Mouse (Mus musculus) liver, embryonic 12.5 days (tissue): ENCODE measurements at regions not wholly inside any gene's neighbourhood (a gene's known extent, or its start where the extent isn't known, plus 50 kb on each side); places are given as distances from the start of the nearest gene placed in this dataset. TPM values are rescaled to one million over a fixed set of nuclear protein-coding genes. Genes with fewer than 3 reads are reported as not detected.

Experiments
- ATAC-seq: fragments of 200-750 bp; cut with Nextera tagmentation; 2 replicates; pipeline ENCODE4 v1.8.0; 2017; ENCODE audit warnings: moderate number of reproducible peaks, mild to moderate bottlenecking, moderate library complexity
- H3K27ac ChIP-seq: fragments of 300-500 bp; sonication (generic); 2 replicates; pipeline ENCODE4 v1.5.1; 2016; ENCODE audit warnings: mild to moderate bottlenecking
- H3K27me3 ChIP-seq: fragments of 300-500 bp; sonication (generic); replicated peaks from 2 replicates; pipeline ENCODE4 v1.6.1; 2016; ENCODE audit warnings: mild to moderate bottlenecking, moderate library complexity
- H3K36me3 ChIP-seq: fragments of 300-500 bp; sonication (generic); 2 replicates; pipeline ENCODE4 v1.6.1; 2016; ENCODE audit warnings: mild to moderate bottlenecking, moderate library complexity
- H3K4me1 ChIP-seq: fragments of 300-500 bp; sonication (generic); 2 replicates; pipeline ENCODE4 v1.6.1; 2016
- H3K4me2 ChIP-seq: fragments of 300-500 bp; sonication (generic); 2 replicates; pipeline ENCODE4 v1.6.1; 2016; ENCODE audit warnings: mild to moderate bottlenecking, moderate library complexity
- H3K4me3 ChIP-seq: fragments of 300-500 bp; sonication (generic); 2 replicates; pipeline ENCODE4 v1.5.1; 2016; ENCODE audit warnings: mild to moderate bottlenecking, moderate library complexity
- H3K9ac ChIP-seq: fragments of 300-500 bp; sonication (generic); 2 replicates; pipeline ENCODE4 v1.6.1; 2016; ENCODE audit warnings: mild to moderate bottlenecking, moderate library complexity
- H3K9me3 ChIP-seq: fragments of 300-500 bp; sonication (generic); replicated peaks from 2 replicates; pipeline ENCODE4 v1.6.1; 2016; ENCODE audit warnings: mild to moderate bottlenecking, moderate library complexity
- WGBS: fragments of 180-500 bp; shearing (Covaris S2); methylation state at CpG from one replicate; pipeline ENCODE4 v1.1.7; 2016; ENCODE audit not compliant: insufficient replicate concordance; 5-methylcytosine and 5-hydroxymethylcytosine counted together
- microRNA-seq: library from miRNA; unstranded; fragments of <30 nt; microRNA quantifications from one replicate; pipeline ENCODE4, GENCODE M21; 2017

DNA sequence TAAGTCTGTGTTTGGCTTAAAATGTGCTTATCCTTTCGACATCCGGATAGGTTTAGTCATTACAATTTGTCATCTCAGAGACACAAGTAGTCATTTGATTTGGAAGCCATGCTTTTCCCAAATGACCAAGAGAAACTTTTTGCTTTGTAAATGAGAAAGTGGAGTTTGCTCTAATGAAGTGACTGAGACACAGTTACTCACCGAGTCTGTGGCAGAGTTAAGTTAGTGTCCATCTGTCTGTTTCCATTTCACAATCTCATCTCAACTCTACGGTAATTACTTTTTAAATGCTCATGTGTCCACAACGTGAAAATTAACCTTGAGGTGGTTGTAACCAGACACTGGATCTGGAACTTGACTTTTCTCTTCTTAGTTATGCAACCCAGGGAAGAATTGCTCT lies 59.2 kb upstream of the Mpdz start:
- Histone ChIP-seq H3K27me3 (no peaks in the 10 kb centered on the region), H3K9me3 (no peaks in the 10 kb centered on the region), H3K4me2 (no peak overlapping the region), H3K27ac (no peak overlapping the region), H3K4me1 (no peaks in the 10 kb centered on the region), H3K36me3 (no peaks in the 10 kb centered on the region), H3K4me3 (no peak overlapping the region), H3K9ac (no peak overlapping the region)
- WGBS = 66% methylated on average over 5 of the region's 5 CpGs
- ATAC-seq = no peak

DNA sequence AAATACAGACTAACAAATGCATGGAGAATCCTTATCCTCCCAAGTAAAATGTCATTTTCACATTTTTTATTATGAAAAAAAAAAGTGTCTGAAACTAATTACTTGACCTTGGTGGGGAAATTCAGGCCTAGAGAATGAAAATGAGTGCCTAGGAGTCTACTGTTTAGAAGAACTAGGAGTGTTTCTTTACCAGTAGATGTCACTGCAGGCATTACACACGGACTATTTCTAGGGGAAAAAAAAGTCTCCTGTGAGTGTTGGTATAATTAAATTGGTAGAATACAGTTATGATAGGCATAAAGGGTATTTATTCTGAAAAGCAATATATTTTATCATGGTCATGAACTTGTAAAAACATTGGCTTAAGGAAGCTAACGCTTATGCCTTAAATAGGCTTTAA lies 55.5 kb upstream of the Mpdz start:
- no peak overlapping the region for H3K4me3 ChIP-seq
- H3K9ac ChIP-seq = no peak overlapping the region
- no peak overlapping the region for H3K4me2 ChIP-seq
- H3K4me1 ChIP-seq = no peaks in the 10 kb centered on the region
- no peaks in the 10 kb centered on the region for H3K36me3 ChIP-seq
- no peak overlapping the region for H3K27ac ChIP-seq
- H3K9me3 ChIP-seq = no peaks in the 10 kb centered on the region
- ATAC-seq = no peak
- no peaks in the 10 kb centered on the region for H3K27me3 ChIP-seq
- 48% methylated on average over 2 of the region's 2 CpGs for WGBS

- no peak overlapping the region for H3K27ac ChIP-seq
- no peaks in the 10 kb centered on the region for H3K4me1 ChIP-seq
- no peak overlapping the region for H3K9ac ChIP-seq
- no peaks in the 10 kb centered on the region for H3K9me3 ChIP-seq
- no peak overlapping the region for H3K4me3 ChIP-seq
- H3K27me3 ChIP-seq = no peaks in the 10 kb centered on the region
- H3K36me3 ChIP-seq = no peaks in the 10 kb centered on the region
- ATAC-seq = no peak
- no peak overlapping the region for H3K4me2 ChIP-seq
- 65% methylated on average over 3 of the region's 3 CpGs for WGBS
These were observed 50.2 kb upstream of the Mpdz start for GRCm38 (mm10) chr4:81492811-81493210.

Small RNA genes lying in the stretch of these regions (microRNA-seq; reads per million reads assigned to microRNA genes)
- not detected for gene Gm22402
